Mouse (Mus musculus): ENCODE data around the gene Txndc2. TPM values are rescaled to one million over a fixed set of nuclear protein-coding genes. Genes with fewer than 3 reads are reported as not detected.
A peak's percentile ranks its signal among the peaks of the same experiment; 100 is the strongest.

The Txndc2 gene
- total RNA-seq (2022): not detected

GRCm38 (mm10) chr17:65641734-65642218 is at the start of gene Txndc2:
Gene Txndc2, minus strand, starts transcription at chr17:65642168.
- DNase-seq (ENCODE audit: low spot score in 2 of 2): no peak

- DNase-seq (ENCODE audit: low spot score in 2 of 2): peak; percentile 40 to 66
These were observed 41.8 kb upstream of the Txndc2 start for GRCm38 (mm10) chr17:65683731-65684130.

- no peak for DNase-seq (ENCODE audit: low spot score in 2 of 2)
These were observed 41.3 kb upstream of the Txndc2 start for GRCm38 (mm10) chr17:65683316-65683715.

- DNase-seq (ENCODE audit: low spot score in 2 of 2): no peak
These were observed 40.2 kb upstream of the Txndc2 start for GRCm38 (mm10) chr17:65682071-65682680.

- no peak for DNase-seq (ENCODE audit: low spot score in 2 of 2)
These were observed 39.5 kb upstream of the Txndc2 start for GRCm38 (mm10) chr17:65681516-65681915.

- DNase-seq (ENCODE audit: low spot score in 2 of 2): no peak
These were observed 38.9 kb upstream of the Txndc2 start for GRCm38 (mm10) chr17:65680801-65681412.

- no peak for DNase-seq (ENCODE audit: low spot score in 2 of 2)
These were observed 38.0 kb upstream of the Txndc2 start for GRCm38 (mm10) chr17:65679806-65680446.

GRCm38 (mm10) chr17:65677742-65678141 is 35.8 kb upstream of the Txndc2 start:
- no peak for DNase-seq (ENCODE audit: low spot score in 2 of 2)

- no peak for DNase-seq (ENCODE audit: low spot score in 2 of 2)
These were observed 34.6 kb upstream of the Txndc2 start for GRCm38 (mm10) chr17:65676536-65676935.

GRCm38 (mm10) chr17:65675985-65676384 is 34.0 kb upstream of the Txndc2 start:
- DNase-seq (ENCODE audit: low spot score in 2 of 2): no peak

- no peak for DNase-seq (ENCODE audit: low spot score in 2 of 2)
These were observed 32.8 kb upstream of the Txndc2 start for GRCm38 (mm10) chr17:65674710-65675171.

- DNase-seq (ENCODE audit: low spot score in 2 of 2): no peak
These were observed 31.0 kb upstream of the Txndc2 start for GRCm38 (mm10) chr17:65672926-65673325.

GRCm38 (mm10) chr17:65669061-65669460 is 27.1 kb upstream of the Txndc2 start:
- DNase-seq (ENCODE audit: low spot score in 2 of 2): no peak

- no peak for DNase-seq (ENCODE audit: low spot score in 2 of 2)
These were observed 25.8 kb upstream of the Txndc2 start for GRCm38 (mm10) chr17:65667792-65668191.

GRCm38 (mm10) chr17:65666388-65667161 is 24.6 kb upstream of the Txndc2 start:
- DNase-seq (ENCODE audit: low spot score in 2 of 2): no peak

GRCm38 (mm10) chr17:65665786-65666387 is 23.9 kb upstream of the Txndc2 start:
- DNase-seq (ENCODE audit: low spot score in 2 of 2): no peak

- no peak for DNase-seq (ENCODE audit: low spot score in 2 of 2)
These were observed 21.5 kb upstream of the Txndc2 start for GRCm38 (mm10) chr17:65663329-65664078.

- DNase-seq (ENCODE audit: low spot score in 2 of 2): no peak
These were observed 20.7 kb upstream of the Txndc2 start for GRCm38 (mm10) chr17:65662662-65663061.

GRCm38 (mm10) chr17:65658416-65658815 is 16.4 kb upstream of the Txndc2 start:
- no peak for DNase-seq (ENCODE audit: low spot score in 2 of 2)

- no peak for DNase-seq (ENCODE audit: low spot score in 2 of 2)
These were observed 16.0 kb upstream of the Txndc2 start for GRCm38 (mm10) chr17:65657958-65658357.

- DNase-seq (ENCODE audit: low spot score in 2 of 2): no peak
These were observed 14.8 kb upstream of the Txndc2 start for GRCm38 (mm10) chr17:65656731-65657130.
